Mouse (Mus musculus) gastrocnemius, adult 2 months (tissue): ENCODE data around the gene Idi1. TPM values are rescaled to one million over a fixed set of nuclear protein-coding genes. Genes with fewer than 3 reads are reported as not detected.
A peak's percentile ranks its signal among the peaks of the same experiment; 100 is the strongest.
"Not testable (repeated sequence)": the region's sequence is repeated elsewhere in the genome, so short reads cannot be mapped to it uniquely, and the experiment has no call there.

Experiments used
- DNase-seq: peaks from one replicate; pipeline ENCODE4 v3.0.0; 2022
- H3K27ac ChIP-seq: fragments of 200-600 bp; 2 replicates; pipeline ENCODE4 v1.8.1; 2022; ENCODE audit warnings: mild to moderate bottlenecking
- H3K4me3 ChIP-seq: fragments of 200-600 bp; 2 replicates; pipeline ENCODE4 v1.8.1; 2022; ENCODE audit warnings: mild to moderate bottlenecking, moderate library complexity
- CTCF ChIP-seq: fragments of 200-600 bp; IDR thresholded peaks from 2 replicates; pipeline ENCODE4 v1.8.1; 2022; ENCODE audit warnings: antibody characterized with exemption, mild to moderate bottlenecking, moderate library complexity
- intact Hi-C: fragments of 180-260 bp; cut with DNase I; formaldehyde crosslinking; loops from one replicate; pipeline ENCODE4 v1.15.1; 2025
- long read RNA-seq, 2 experiments: library from polyadenylated mRNA; stranded (forward); transcript quantifications; one replicate each; pipeline ENCODE4 v2.0.0; 2021
- total RNA-seq, 2 experiments: library from RNA; stranded (reverse); gene quantifications; 2 replicates each; pipeline ENCODE4 v1.2.3; 2021

Gene Idi1
- total RNA-seq, result 1 to 10 TPM; 4.7 to 7.6 TPM
- long read RNA-seq, experiment 1, transcript Idi1-201 (5 exons, 3,027 nt), result major isoform, 12 of 12 reads
- long read RNA-seq, experiment 1, partial matches to known transcripts, result 0 of 12 reads
- long read RNA-seq, experiment 1, other reads (novel, unspliced or antisense), result 0 of 12 reads
- long read RNA-seq, experiment 2, transcript Idi1-201 (5 exons, 3,027 nt), result major isoform, 9 of 10 reads
- long read RNA-seq, experiment 2, partial matches to known transcripts, result 0 of 10 reads
- long read RNA-seq, experiment 2, other reads (novel, unspliced or antisense), result 1 of 10 reads

GRCm38 (mm10) chr13:8885445-8886184, at the start of gene Idi1:
Gene Idi1, plus strand, starts transcription at chr13:8885501.
- intact Hi-C loops, result loop anchor here (5.0 kb wide), 2 partner anchors 112 to 207 kb away; partner anchors contain the start of genes Gtpbp4 and Larp4b
- H3K4me3 ChIP-seq, result peak within 1 kb of the TSS; percentile 90
- DNase-seq, result peak; percentile 98

GRCm38 (mm10) chr13:8838394-8838793, 46.9 kb upstream of the Idi1 start:
- Histone ChIP-seq H3K27ac (peak overlapping the region; percentile 80), H3K4me3 (no peak overlapping the region; the same call in 1 of the 2 replicates)
- no peak for DNase-seq
- TF ChIP-seq CTCF, result no peak
- intact Hi-C loops, result no loop called here

More at GRCm38 (mm10) chr13:8885445-8886184, at the start of gene Idi1:
- peak within 1 kb of the TSS; percentile 98 for H3K27ac ChIP-seq
- TF ChIP-seq CTCF, result no peak; the same call in 1 of the 2 replicates

- no peak for TF ChIP-seq CTCF
- Histone ChIP-seq H3K4me3 (peak overlapping the region; percentile 37), H3K27ac (peak overlapping the region; percentile 80)
- intact Hi-C loops, result no loop called here
- DNase-seq, result no peak
Measured at GRCm38 (mm10) chr13:8839111-8839510, 46.2 kb upstream of the Idi1 start.

- intact Hi-C loops, result no loop called here
- Histone ChIP-seq H3K27ac (peak overlapping the region; percentile 80), H3K4me3 (peak overlapping the region; percentile 37)
- peak; percentile 25 for DNase-seq
- no peak for TF ChIP-seq CTCF
Measured at GRCm38 (mm10) chr13:8839937-8840336, 45.4 kb upstream of the Idi1 start.

GRCm38 (mm10) chr13:8840941-8841340, 44.4 kb upstream of the Idi1 start:
- no peak for TF ChIP-seq CTCF
- Histone ChIP-seq H3K4me3 (no peak overlapping the region), H3K27ac (peak overlapping the region; percentile 80)
- intact Hi-C loops, result no loop called here
- DNase-seq, result no peak

- H3K4me3 ChIP-seq, DNase-seq, intact Hi-C loops: not testable (repeated sequence)
- peak overlapping the region; percentile 80 for H3K27ac ChIP-seq
Measured at GRCm38 (mm10) chr13:8841846-8842245, 43.5 kb upstream of the Idi1 start.

GRCm38 (mm10) chr13:8842273-8842672, 43.0 kb upstream of the Idi1 start:
- intact Hi-C loops, result no loop called here
- no peak for TF ChIP-seq CTCF
- DNase-seq, result no peak
- H3K27ac ChIP-seq, result no peak overlapping the region
- no peak overlapping the region for H3K4me3 ChIP-seq

- peak; percentile 79 for TF ChIP-seq CTCF
- intact Hi-C loops, result no loop called here
- Histone ChIP-seq H3K27ac (no peak overlapping the region), H3K4me3 (no peak overlapping the region)
- no peak for DNase-seq
Measured at GRCm38 (mm10) chr13:8847702-8848101, 37.6 kb upstream of the Idi1 start.

GRCm38 (mm10) chr13:8849311-8849710, 36.0 kb upstream of the Idi1 start:
- no peak for DNase-seq
- intact Hi-C loops, result no loop called here
- no peak for TF ChIP-seq CTCF
- H3K4me3 ChIP-seq, result no peak overlapping the region
- no peak overlapping the region for H3K27ac ChIP-seq

- intact Hi-C loops, result no loop called here
- no peak for DNase-seq
Measured at GRCm38 (mm10) chr13:8853424-8853823, 31.9 kb upstream of the Idi1 start.

GRCm38 (mm10) chr13:8854769-8855168, 30.5 kb upstream of the Idi1 start:
- intact Hi-C loops, result no loop called here
- TF ChIP-seq CTCF, result no peak
- no peak overlapping the region for H3K4me3 ChIP-seq
- H3K27ac ChIP-seq, result no peak overlapping the region
- no peak for DNase-seq

More at GRCm38 (mm10) chr13:8853424-8853823, 31.9 kb upstream of the Idi1 start:
- H3K4me3 ChIP-seq, result no peak overlapping the region
- TF ChIP-seq CTCF, result no peak
- no peak overlapping the region for H3K27ac ChIP-seq

GRCm38 (mm10) chr13:8858453-8858852, 26.8 kb upstream of the Idi1 start:
- no peak for TF ChIP-seq CTCF
- no peak overlapping the region; the same call in 1 of the 2 replicates for H3K27ac ChIP-seq
- DNase-seq, result no peak
- intact Hi-C loops, result no loop called here
- no peak overlapping the region for H3K4me3 ChIP-seq

- no peak for TF ChIP-seq CTCF
- intact Hi-C loops, result no loop called here
- no peak overlapping the region for H3K27ac ChIP-seq
- no peak for DNase-seq
- no peak overlapping the region for H3K4me3 ChIP-seq
Measured at GRCm38 (mm10) chr13:8860861-8861260, 24.4 kb upstream of the Idi1 start.
